In the genomic region with DNA sequence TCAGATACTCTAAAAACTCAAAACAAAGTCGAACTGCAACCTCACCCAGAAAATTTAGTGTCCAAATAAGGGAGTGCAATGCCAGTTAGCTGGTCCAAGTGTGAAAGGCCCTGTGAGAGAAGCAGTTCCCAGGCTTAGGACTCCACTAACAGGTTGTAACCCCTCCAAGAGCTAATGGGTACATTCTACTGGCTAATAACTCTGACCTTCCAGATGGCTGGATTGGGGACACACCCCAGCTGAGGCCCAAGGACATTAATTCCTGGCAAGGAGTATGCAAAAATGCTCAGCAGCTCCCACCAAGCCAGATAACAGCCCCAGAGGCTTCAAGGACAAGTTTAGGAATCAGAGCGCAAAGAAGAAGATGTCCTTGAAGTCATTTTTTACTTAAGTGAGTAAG, we compare ENCODE assay signal across 16 mouse cellular contexts.
DNase-seq lines count a peak whose midpoint lies in the region; ATAC-seq and TF ChIP-seq lines count a peak whose summit lies in the region.
"Had no signal": no experiment of that assay in that cellular context is flagged by ENCODE, and none has a peak within 500 bp of the region (broad histone marks: within the 10 kb centered on the region; RNA-seq: fewer than 3 reads in every experiment).

No protein-coding gene starts in this region.

- H3K4me1 ChIP-seq in intestine, embryonic 15.5 days (replicated peaks): peaks cover 29% of the 10 kb centered on the region
- H3K4me1 ChIP-seq in intestine, postnatal 0 days (replicated peaks; ENCODE audit: control insufficient read depth, insufficient read depth, low read length): peaks cover 5% of the 10 kb centered on the region; the same call in 1 of the 2 replicates
- peaks cover 13% of the 10 kb centered on the region; the same call in 1 of the 2 replicates for H3K4me1 ChIP-seq in midbrain, embryonic 10.5 days

- H3K4me2 ChIP-seq in intestine, embryonic 15.5 days (replicated peaks): no peak overlapping the region
- H3K4me2 ChIP-seq in intestine, postnatal 0 days (replicated peaks; ENCODE audit: low read depth): no peak overlapping the region
- H3K4me2 ChIP-seq: embryonic facial prominence, embryonic 13.5 days; hindbrain, embryonic 13.5 days; limb, embryonic 13.5 days; midbrain, embryonic 12.5 days had no signal

- no peaks in the 10 kb centered on the region for H3K9me3 ChIP-seq in intestine, embryonic 15.5 days
- H3K9me3 ChIP-seq in intestine, postnatal 0 days (ENCODE audit: control insufficient read depth): no peaks in the 10 kb centered on the region
- H3K9me3 ChIP-seq in midbrain, embryonic 10.5 days (replicated peaks): no peaks in the 10 kb centered on the region
- H3K9me3 ChIP-seq: embryonic facial prominence, embryonic 13.5 days; hindbrain, embryonic 13.5 days; limb, embryonic 13.5 days; midbrain, embryonic 12.5 days had no signal

- DNase-seq in cerebellum, adult 9-11 months: peak; percentile 21
- DNase-seq in cerebellum, postnatal 14 days: no peak
- DNase-seq in ovary, postnatal 36 days (ENCODE audit: low spot score): peak; percentile 59
- no peak for DNase-seq in ovary, postnatal 14 days (ENCODE audit: low spot score)
- peak; percentile 85 for DNase-seq in testis, postnatal 14 days (ENCODE audit: low spot score)
- DNase-seq in midbrain, embryonic 10.5 days (ENCODE audit: low spot score): no peak
- DNase-seq: kidney, adult 18-20 months; lung, postnatal 14 days; right cerebral cortex, postnatal 4 days had no signal

- no peak overlapping the region for H3K4me3 ChIP-seq in intestine, embryonic 15.5 days (replicated peaks)
- H3K4me3 ChIP-seq in intestine, postnatal 0 days (ENCODE audit: low read depth, low read length): no peak overlapping the region
- no peak overlapping the region for H3K4me3 ChIP-seq in midbrain, embryonic 10.5 days
- H3K4me3 ChIP-seq: embryonic facial prominence, embryonic 13.5 days; hindbrain, embryonic 13.5 days; left cerebral cortex, adult 2 months; limb, embryonic 13.5 days; midbrain, embryonic 12.5 days had no signal

- H3K36me3 ChIP-seq in intestine, embryonic 15.5 days: no peaks in the 10 kb centered on the region
- no peaks in the 10 kb centered on the region for H3K36me3 ChIP-seq in intestine, postnatal 0 days (ENCODE audit: control insufficient read depth, insufficient read depth)
- H3K36me3 ChIP-seq in midbrain, embryonic 10.5 days: no peaks in the 10 kb centered on the region
- H3K36me3 ChIP-seq: embryonic facial prominence, embryonic 13.5 days; hindbrain, embryonic 13.5 days; limb, embryonic 13.5 days; midbrain, embryonic 12.5 days had no signal

- 61% methylated on average over 2 of the region's 2 CpGs for WGBS in intestine, embryonic 15.5 days
- 56% methylated on average over 2 of the region's 2 CpGs for WGBS in intestine, postnatal 0 days
- WGBS in midbrain, embryonic 10.5 days: 90% methylated on average over 2 of the region's 2 CpGs

- H3K27ac ChIP-seq in intestine, embryonic 15.5 days: 0 out of 2 replicates have a peak overlapping the region, but pooled peaks have one; percentile 18
- no peak overlapping the region for H3K27ac ChIP-seq in intestine, postnatal 0 days (ENCODE audit: low read depth, low read length)
- H3K27ac ChIP-seq in midbrain, embryonic 10.5 days (replicated peaks): no peak overlapping the region
- H3K27ac ChIP-seq: embryonic facial prominence, embryonic 13.5 days; hindbrain, embryonic 13.5 days; left cerebral cortex, adult 2 months; limb, embryonic 13.5 days; midbrain, embryonic 12.5 days had no signal

- TF ChIP-seq CTCF in intestine, postnatal 0 days (IDR thresholded peaks at IDR 0.05; ENCODE audit: low read depth): no peak

- H3K27me3 ChIP-seq in intestine, embryonic 15.5 days (replicated peaks): no peaks in the 10 kb centered on the region
- H3K27me3 ChIP-seq in intestine, postnatal 0 days (replicated peaks; ENCODE audit: control insufficient read depth, insufficient read depth, low read length): no peaks in the 10 kb centered on the region
- no peaks in the 10 kb centered on the region for H3K27me3 ChIP-seq in midbrain, embryonic 10.5 days (ENCODE audit: low read depth, poor library complexity, severe bottlenecking)
- H3K27me3 ChIP-seq: embryonic facial prominence, embryonic 13.5 days; hindbrain, embryonic 13.5 days; limb, embryonic 13.5 days; midbrain, embryonic 12.5 days had no signal

- no peak overlapping the region for H3K9ac ChIP-seq in intestine, embryonic 15.5 days
- no peak overlapping the region for H3K9ac ChIP-seq in intestine, postnatal 0 days (ENCODE audit: low read depth, low read length)
- H3K9ac ChIP-seq: embryonic facial prominence, embryonic 13.5 days; hindbrain, embryonic 13.5 days; limb, embryonic 13.5 days; midbrain, embryonic 12.5 days had no signal

- no peak for ATAC-seq in intestine, embryonic 15.5 days
- no peak for ATAC-seq in intestine, postnatal 0 days

Comparison
In these comparisons a context has a peak if more than half of its experiments do, and no peak if none do; other contexts are left out.
1. DNase-seq: peak in cerebellum, adult 9-11 months (single experiment), ovary, postnatal 36 days (single experiment) and testis, postnatal 14 days (single experiment); none in cerebellum, postnatal 14 days (0 of 2), ovary, postnatal 14 days (single experiment) and midbrain, embryonic 10.5 days (single experiment).